Mouse (Mus musculus) MEL (cell line): ENCODE results near the gene Gm29797. TPM values are rescaled to one million over a fixed set of nuclear protein-coding genes. Genes with fewer than 3 reads are reported as not detected.

Source experiments
- DNase-seq: peaks from one replicate; pipeline ENCODE4 v3.0.0; 2011; ENCODE audit warnings: low read depth, low spot score
- H3K27ac ChIP-seq: 2 replicates; pipeline ENCODE4 v1.5.1; 2012; ENCODE audit warnings: low read depth, mild to moderate bottlenecking, control low read depth, low read length, moderate library complexity; ENCODE audit not compliant: control insufficient read depth
- H3K27me3 ChIP-seq, 2 experiments: fragments of 150-350 bp in 1 of 2; sonication (generic) in 1 of 2; 2 replicates each; pipeline ENCODE4 v1.6.1; 2012; ENCODE audit warnings: low read length in 2 of 2, mild to moderate bottlenecking in 2 of 2, improper control_type of control experiment in 1 of 2, moderate library complexity in 1 of 2; ENCODE audit not compliant: insufficient read depth in 2 of 2, control insufficient read depth in 1 of 2
- H3K36me3 ChIP-seq, 2 experiments: 2 replicates each; pipeline ENCODE4 v1.6.1; 2012 to 2014; ENCODE audit warnings: low read length in 2 of 2, improper control_type of control experiment in 1 of 2, inconsistent platforms in 1 of 2, mild to moderate bottlenecking in 1 of 2; ENCODE audit not compliant: insufficient read depth in 2 of 2, control insufficient read depth in 1 of 2
- H3K4me1 ChIP-seq, 2 experiments: fragments of 150-350 bp in 1 of 2; sonication (generic) in 1 of 2; 2 replicates each; pipeline ENCODE4 v1.6.1; 2012; ENCODE audit warnings: low read length in 2 of 2, improper control_type of control experiment in 1 of 2, mild to moderate bottlenecking in 1 of 2; ENCODE audit not compliant: insufficient read depth in 2 of 2, control insufficient read depth in 1 of 2
- H3K4me3 ChIP-seq, 2 experiments: fragments of 150-350 bp in 1 of 2; sonication (generic) in 1 of 2; 2 replicates each; pipeline ENCODE4 v1.5.1; 2012; ENCODE audit warnings: low read depth in 2 of 2, low read length in 2 of 2, mild to moderate bottlenecking in 2 of 2, moderate library complexity in 2 of 2, control low read depth in 1 of 2, improper control_type of control experiment in 1 of 2; ENCODE audit not compliant: control insufficient read depth in 1 of 2, insufficient read depth in 1 of 2
- H3K79me2 ChIP-seq: 2 replicates; pipeline ENCODE4 v1.6.1; 2012; ENCODE audit warnings: mild to moderate bottlenecking, low read length, moderate library complexity; ENCODE audit not compliant: control insufficient read depth, poor library complexity, insufficient read depth
- H3K9ac ChIP-seq: 2 replicates; pipeline ENCODE4 v1.6.1; 2012; ENCODE audit warnings: low read depth, mild to moderate bottlenecking, control low read depth, low read length, moderate library complexity; ENCODE audit not compliant: control insufficient read depth, poor library complexity, severe bottlenecking
- H3K9me3 ChIP-seq: fragments of 150-350 bp; sonication (generic); replicated peaks from 2 replicates; pipeline ENCODE4 v1.6.1; 2012; ENCODE audit warnings: mild to moderate bottlenecking, low read length, improper control_type of control experiment, moderate library complexity; ENCODE audit not compliant: insufficient read depth
- CHD1 ChIP-seq: IDR thresholded peaks from 2 replicates; pipeline ENCODE4 v1.6.1; 2012; ENCODE audit warnings: low read depth, mild to moderate bottlenecking, inconsistent platforms, low read length, improper control_type of control experiment
- CHD2 ChIP-seq: IDR thresholded peaks from 2 replicates; pipeline ENCODE4 v1.6.1; 2011; ENCODE audit warnings: low read length, improper control_type of control experiment
- E2F4 ChIP-seq: IDR thresholded peaks from 2 replicates; pipeline ENCODE4 v1.6.1; 2011; ENCODE audit warnings: low read depth, low read length, improper control_type of control experiment, borderline replicate concordance
- ELF1 ChIP-seq: IDR thresholded peaks from 2 replicates; pipeline ENCODE4 v1.6.1; 2014; ENCODE audit warnings: low read depth, mild to moderate bottlenecking, inconsistent platforms, low read length, improper control_type of control experiment, moderate library complexity
- EP300 ChIP-seq, 2 experiments: IDR thresholded peaks; 2 replicates each; pipeline ENCODE4 v1.6.1; 2011; ENCODE audit warnings: improper control_type of control experiment in 2 of 2, low read length in 2 of 2, low read depth in 1 of 2, mild to moderate bottlenecking in 1 of 2
- ETS1 ChIP-seq: IDR thresholded peaks from 2 replicates; pipeline ENCODE4 v1.6.1; 2012; ENCODE audit warnings: low read depth, mild to moderate bottlenecking, inconsistent platforms, low read length, improper control_type of control experiment, moderate library complexity
- KAT2A ChIP-seq: conservative IDR thresholded peaks from 2 replicates; pipeline ENCODE4 v1.6.1; 2012; ENCODE audit warnings: low read depth, low read length, improper control_type of control experiment, inconsistent platforms
- MAFK ChIP-seq: IDR thresholded peaks from 2 replicates; pipeline ENCODE4 v1.6.1; 2011; ENCODE audit warnings: low read depth, mild to moderate bottlenecking, low read length, improper control_type of control experiment, borderline replicate concordance
- MAZ ChIP-seq: IDR thresholded peaks from 2 replicates; pipeline ENCODE4 v1.6.1; 2012; ENCODE audit warnings: low read depth, mild to moderate bottlenecking, inconsistent platforms, low read length, improper control_type of control experiment
- MEF2A ChIP-seq: IDR thresholded peaks from 2 replicates; pipeline ENCODE4 v1.6.1; 2014; ENCODE audit warnings: low read depth, mild to moderate bottlenecking, inconsistent platforms, low read length, improper control_type of control experiment; ENCODE audit not compliant: poor library complexity, insufficient replicate concordance, severe bottlenecking; ENCODE audit errors: extremely low read depth
- MXI1 ChIP-seq: IDR thresholded peaks from 2 replicates; pipeline ENCODE4 v1.6.1; 2011; ENCODE audit warnings: mild to moderate bottlenecking, low read depth, low read length, improper control_type of control experiment
- MYB ChIP-seq: IDR thresholded peaks from 2 replicates; pipeline ENCODE4 v1.6.1; 2011; ENCODE audit warnings: mild to moderate bottlenecking, low read depth, low read length, improper control_type of control experiment
- MYC ChIP-seq: IDR thresholded peaks from 2 replicates; pipeline ENCODE4 v1.6.1; 2011; ENCODE audit warnings: low read depth, mild to moderate bottlenecking, low read length, improper control_type of control experiment, moderate library complexity
- NELFE ChIP-seq: IDR thresholded peaks from 2 replicates; pipeline ENCODE4 v1.6.1; 2011; ENCODE audit warnings: low read depth, low read length, improper control_type of control experiment
- POLR2A ChIP-seq, 2 experiments: IDR thresholded peaks; 2 replicates each; pipeline ENCODE4 v1.6.1; 2011 to 2012; ENCODE audit warnings: low read length in 2 of 2, mild to moderate bottlenecking in 2 of 2, control low read depth in 1 of 2, improper control_type of control experiment in 1 of 2, low read depth in 1 of 2, moderate library complexity in 1 of 2; ENCODE audit not compliant: control insufficient read depth in 1 of 2, insufficient read depth in 1 of 2, poor library complexity in 1 of 2
- POLR2AphosphoS5 ChIP-seq: IDR thresholded peaks from 2 replicates; pipeline ENCODE4 v1.6.1; 2012; ENCODE audit warnings: low read depth, borderline replicate concordance, mild to moderate bottlenecking, inconsistent platforms, low read length, moderate library complexity, mixed read lengths
- RCOR1 ChIP-seq: IDR thresholded peaks from 2 replicates; pipeline ENCODE4 v1.6.1; 2012; ENCODE audit warnings: low read depth, mild to moderate bottlenecking, inconsistent platforms, low read length, improper control_type of control experiment
- SIN3A ChIP-seq: IDR thresholded peaks from 2 replicates; pipeline ENCODE4 v1.6.1; 2012; ENCODE audit warnings: low read length, improper control_type of control experiment, inconsistent platforms
- SMC3 ChIP-seq: IDR thresholded peaks from 2 replicates; pipeline ENCODE4 v1.6.1; 2011; ENCODE audit warnings: low read depth, low read length, improper control_type of control experiment
- TBP ChIP-seq: IDR thresholded peaks from 2 replicates; pipeline ENCODE4 v1.8.0; 2011; ENCODE audit warnings: low read depth, low read length, improper control_type of control experiment
- TCF12 ChIP-seq: IDR thresholded peaks from 2 replicates; pipeline ENCODE4 v1.6.1; 2014; ENCODE audit warnings: low read depth, mild to moderate bottlenecking, inconsistent platforms, low read length, improper control_type of control experiment, moderate library complexity
- USF2 ChIP-seq, 2 experiments: IDR thresholded peaks; 2 replicates each; pipeline ENCODE4 v1.6.1; 2011 to 2012; ENCODE audit warnings: improper control_type of control experiment in 2 of 2, low read length in 2 of 2, borderline replicate concordance in 1 of 2, inconsistent platforms in 1 of 2, low read depth in 1 of 2, mild to moderate bottlenecking in 1 of 2; ENCODE audit not compliant: insufficient read depth in 1 of 2
- ZC3H11A ChIP-seq: IDR thresholded peaks from 2 replicates; pipeline ENCODE4 v1.6.1; 2012; ENCODE audit warnings: low read depth, mild to moderate bottlenecking, inconsistent platforms, low read length, improper control_type of control experiment
- ZKSCAN1 ChIP-seq: IDR thresholded peaks from 2 replicates; pipeline ENCODE4 v1.6.1; 2012; ENCODE audit warnings: low read depth, mild to moderate bottlenecking, inconsistent platforms, low read length, improper control_type of control experiment, moderate library complexity
- ZMIZ1 ChIP-seq: IDR thresholded peaks from 2 replicates; pipeline ENCODE4 v1.6.1; 2012; ENCODE audit warnings: low read depth, mild to moderate bottlenecking, inconsistent platforms, low read length, improper control_type of control experiment, moderate library complexity
- polyA plus RNA-seq, 2 experiments: library from polyadenylated mRNA; stranded (reverse) in 1 of 2; unstranded in 1 of 2; fragments of >175 nt in 1 of 2; fragments of >200 nt in 1 of 2; gene quantifications; 2 replicates each; pipeline versions ENCODE4 v1.2.1 to v1.2.4; 2012; ENCODE audit warnings: low replicate concordance in 2 of 2, low read depth in 1 of 2; ENCODE audit not compliant: insufficient read length in 2 of 2, insufficient read depth in 1 of 2, missing spikeins in 1 of 2
- total RNA-seq: library from RNA; depleted of rRNA; stranded (reverse); fragments of 300-350 nt; gene quantifications from 2 replicates; pipeline ENCODE4 v1.2.3, GENCODE M21; 2012

Gm29797 gene
- total and polyA plus RNA-seq, 3 experiments, result not detected

DNA sequence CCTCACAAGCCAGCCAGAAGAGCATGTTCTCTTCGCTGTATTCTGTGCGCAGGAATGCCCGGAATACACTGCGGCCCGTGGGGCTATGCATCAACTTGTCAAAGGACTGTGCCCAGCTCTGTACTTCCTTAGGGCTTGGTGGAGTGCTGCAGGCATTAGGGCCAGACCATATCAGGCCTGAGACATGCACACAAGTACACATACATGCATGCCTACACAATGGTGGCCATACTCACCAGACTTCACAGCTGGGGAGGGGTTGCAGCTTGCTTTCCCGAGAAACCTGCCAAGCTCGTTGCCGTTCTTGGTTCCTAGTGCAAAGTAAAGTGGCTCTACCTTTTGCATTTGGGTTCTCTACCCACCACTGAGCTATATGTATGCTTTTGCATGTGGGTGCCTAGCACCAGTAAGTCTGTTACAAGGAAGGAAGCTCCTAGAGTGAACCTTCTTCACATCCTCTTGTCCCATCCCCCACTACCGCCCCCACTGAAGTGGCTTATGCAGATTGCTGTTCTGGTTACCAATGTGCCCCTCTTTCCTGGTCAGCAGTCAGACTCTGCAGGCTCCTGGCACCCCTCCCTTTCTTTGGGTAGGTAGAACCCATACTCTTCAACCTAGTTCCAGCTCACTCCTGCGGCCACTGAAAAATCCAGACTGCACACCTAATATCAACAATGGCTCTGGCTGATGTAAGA lies 32.8 kb downstream of the Gm29797 start:
- peaks cover 26% of the 10 kb centered on the region for H3K79me2 ChIP-seq
- no peaks in the 10 kb centered on the region for H3K27me3 ChIP-seq
- peaks cover 0 to 36% of the 10 kb centered on the region in 2 experiments; a peak in 2 of 4 replicates for H3K36me3 ChIP-seq
- no peak for DNase-seq
- TF ChIP-seq ZMIZ1 (0 out of 2 replicates have a peak, but pooled peaks have one; percentile 14), ETS1 (no peak), POLR2AphosphoS5 (no peak), USF2 (IDR thresholded peaks at IDR 0.05; ENCODE audit: borderline replicate concordance in 1 of 2, insufficient read depth in 1 of 2, low read depth in 1 of 2, low read length in 2 of 2) (no peak), CHD1 (no peak), MEF2A (no peak)
- no peak overlapping the region for H3K4me3 ChIP-seq
- no peak overlapping the region for H3K9ac ChIP-seq
- H3K27ac ChIP-seq, result no peak overlapping the region
- H3K4me1 ChIP-seq, result peaks cover 3 to 40% of the 10 kb centered on the region in 2 experiments
- H3K9me3 ChIP-seq, result no peaks in the 10 kb centered on the region

DNA sequence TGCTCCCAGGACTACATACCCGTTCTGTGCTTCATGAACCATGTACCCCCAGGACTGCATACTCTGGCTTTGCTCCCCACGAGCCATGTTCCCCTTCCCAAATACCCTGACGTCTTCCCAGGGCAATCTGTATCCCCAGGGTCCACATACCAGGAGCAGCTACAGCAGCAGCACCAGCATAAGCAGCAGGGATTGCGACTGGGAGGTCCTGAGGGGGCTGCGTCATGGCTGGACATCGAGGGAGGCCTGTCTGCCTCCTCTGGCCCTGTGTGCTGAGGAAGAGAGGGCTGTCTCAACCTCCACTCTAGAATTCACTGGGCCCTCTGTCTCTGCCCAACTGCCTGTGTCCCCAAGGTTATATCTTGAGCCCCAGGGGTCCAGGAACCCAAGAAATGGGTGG lies 34.2 kb downstream of the Gm29797 start:
- Histone ChIP-seq H3K36me3 (peaks cover 0 to 26% of the 10 kb centered on the region in 2 experiments; a peak in 2 of 4 replicates), H3K9me3 (no peaks in the 10 kb centered on the region), H3K9ac (peak overlapping the region; percentile 71), H3K4me3 (peak overlapping the region; percentile 45 to 56), H3K4me1 (peaks cover 0 to 29% of the 10 kb centered on the region in 2 experiments; a peak in 3 of 4 replicates), H3K27ac (peak overlapping the region; percentile 83), H3K27me3 (no peaks in the 10 kb centered on the region), H3K79me2 (peaks cover 26% of the 10 kb centered on the region)
- no peak for DNase-seq
- TF ChIP-seq NELFE (no peak), ELF1 (no peak), SIN3A (no peak), E2F4 (no peak), RCOR1 (no peak), MXI1 (no peak), EP300 (IDR thresholded peaks at IDR 0.05; ENCODE audit: low read depth in 1 of 2, low read length in 2 of 2) (no peak)

GRCm38 (mm10) chr2:181691571-181691970 lies 34.7 kb downstream of the Gm29797 start:
- DNase-seq, result peak; percentile 89
- Histone ChIP-seq H3K4me3 (peak overlapping the region; percentile 45 to 56), H3K4me1 (peaks cover 0 to 29% of the 10 kb centered on the region in 2 experiments; a peak in 3 of 4 replicates), H3K36me3 (peaks cover 0 to 26% of the 10 kb centered on the region in 2 experiments; a peak in 2 of 4 replicates), H3K79me2 (peaks cover 26% of the 10 kb centered on the region), H3K9me3 (no peaks in the 10 kb centered on the region), H3K27ac (peak overlapping the region; percentile 83), H3K9ac (peak overlapping the region; percentile 71), H3K27me3 (no peaks in the 10 kb centered on the region)
- no peak for TF ChIP-seq ZKSCAN1
- TF ChIP-seq SMC3, result no peak
- peak; percentile 66 for TF ChIP-seq TBP
- TF ChIP-seq CHD2, result no peak
- no peak for TF ChIP-seq MYB
- no peak for TF ChIP-seq USF2 (IDR thresholded peaks at IDR 0.05; ENCODE audit: borderline replicate concordance in 1 of 2, insufficient read depth in 1 of 2, low read depth in 1 of 2, low read length in 2 of 2)
- peak; percentile 58 to 62; a peak in 3 of 4 replicates for TF ChIP-seq EP300 (IDR thresholded peaks at IDR 0.05; ENCODE audit: low read depth in 1 of 2, low read length in 2 of 2)
- TF ChIP-seq POLR2A (IDR thresholded peaks at IDR 0.05; ENCODE audit: control insufficient read depth in 1 of 2, insufficient read depth in 1 of 2, low read depth in 1 of 2, low read length in 2 of 2, poor library complexity in 1 of 2), result peak; percentile 37 to 80; a peak in 3 of 4 replicates
- 0 out of 2 replicates have a peak, but pooled peaks have one; percentile 60 for TF ChIP-seq MYC
- peak; percentile 56; the same call in 1 of the 2 replicates for TF ChIP-seq ETS1
- no peak for TF ChIP-seq MAFK
- no peak for TF ChIP-seq KAT2A
- peak; percentile 55; the same call in 1 of the 2 replicates for TF ChIP-seq TCF12
- TF ChIP-seq MAZ, result peak; percentile 91
- TF ChIP-seq ZC3H11A, result no peak
- TF ChIP-seq MXI1, result peak; percentile 60
